ENCODE assay signal across 32 mouse cellular contexts in the genomic region with DNA sequence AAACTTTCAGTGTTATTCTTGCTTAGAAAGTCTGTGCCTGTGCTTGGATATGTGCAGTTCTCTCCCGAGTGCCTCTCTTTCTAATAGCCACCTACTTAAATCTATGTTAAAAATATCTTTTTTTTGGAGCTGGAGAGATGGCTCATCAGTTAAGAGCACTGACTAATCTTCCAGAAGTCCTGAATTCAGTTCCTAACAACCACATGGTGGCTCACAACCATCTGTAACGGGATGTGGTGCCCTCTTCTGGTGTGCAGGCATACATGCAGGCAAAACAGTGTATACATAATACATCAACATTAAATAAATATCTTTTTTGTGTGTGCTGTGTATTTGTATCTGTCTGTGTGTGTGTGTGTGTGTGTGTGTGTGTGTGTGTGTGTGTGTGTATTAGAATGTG. TPM values are rescaled to one million over a fixed set of nuclear protein-coding genes. Genes with fewer than 3 reads are reported as not detected.
DNase-seq lines count a peak whose midpoint lies in the region; ATAC-seq and TF ChIP-seq lines count a peak whose summit lies in the region.
"Had no signal": no experiment of that assay in that cellular context is flagged by ENCODE, and none has a peak within 500 bp of the region (broad histone marks: within the 10 kb centered on the region; RNA-seq: fewer than 3 reads in every experiment).

No protein-coding gene starts in this region.

- no peaks in the 10 kb centered on the region for H3K36me3 ChIP-seq in forebrain, postnatal 0 days (ENCODE audit: insufficient read depth)
- no peaks in the 10 kb centered on the region for H3K36me3 ChIP-seq in forebrain, embryonic 14.5 days (ENCODE audit: control insufficient read depth, insufficient read depth, low read length)
- H3K36me3 ChIP-seq in kidney, postnatal 0 days (ENCODE audit: insufficient read depth, low read length) = no peaks in the 10 kb centered on the region
- H3K36me3 ChIP-seq in lung, postnatal 0 days (ENCODE audit: insufficient read depth, low read length) = no peaks in the 10 kb centered on the region
- H3K36me3 ChIP-seq in stomach, postnatal 0 days (ENCODE audit: control insufficient read depth, insufficient read depth, low read length) = no peaks in the 10 kb centered on the region
- H3K36me3 ChIP-seq: forebrain, embryonic 15.5 days; limb, embryonic 12.5 days; neural tube, embryonic 12.5 days had no signal

- no peak overlapping the region for H3K27ac ChIP-seq in forebrain, postnatal 0 days (ENCODE audit: low read depth, low read length)
- no peak overlapping the region for H3K27ac ChIP-seq in forebrain, embryonic 14.5 days (ENCODE audit: low read depth, low read length)
- no peak overlapping the region for H3K27ac ChIP-seq in kidney, postnatal 0 days
- no peak overlapping the region for H3K27ac ChIP-seq in lung, postnatal 0 days (ENCODE audit: low read length)
- no peak overlapping the region for H3K27ac ChIP-seq in stomach, postnatal 0 days (replicated peaks)
- H3K27ac ChIP-seq: forebrain, embryonic 15.5 days; hindbrain, embryonic 14.5 days; limb, embryonic 12.5 days; neural tube, embryonic 12.5 days had no signal

- no peaks in the 10 kb centered on the region; the same call in 1 of the 2 replicates for H3K27me3 ChIP-seq in forebrain, postnatal 0 days (ENCODE audit: insufficient read depth, low read length)
- no peaks in the 10 kb centered on the region for H3K27me3 ChIP-seq in forebrain, embryonic 14.5 days (replicated peaks; ENCODE audit: control insufficient read depth, insufficient read depth, low read length)
- H3K27me3 ChIP-seq in kidney, postnatal 0 days (ENCODE audit: insufficient read depth, low read length) = no peaks in the 10 kb centered on the region
- H3K27me3 ChIP-seq in lung, postnatal 0 days (replicated peaks; ENCODE audit: insufficient read depth, low read length) = no peaks in the 10 kb centered on the region
- H3K27me3 ChIP-seq in stomach, postnatal 0 days (ENCODE audit: control insufficient read depth, insufficient read depth, low read length) = no peaks in the 10 kb centered on the region
- H3K27me3 ChIP-seq: forebrain, embryonic 15.5 days; limb, embryonic 12.5 days; neural tube, embryonic 12.5 days had no signal

- WGBS in forebrain, postnatal 0 days = 63% methylated on average over 2 of the region's 2 CpGs
- WGBS in forebrain, embryonic 14.5 days = 56% methylated on average over 2 of the region's 2 CpGs
- 66% methylated on average over 2 of the region's 2 CpGs for WGBS in kidney, postnatal 0 days
- WGBS in lung, postnatal 0 days = 51% methylated on average over 2 of the region's 2 CpGs
- 57% methylated on average over 2 of the region's 2 CpGs for WGBS in lung, adult 2 months
- WGBS in stomach, postnatal 0 days = 59% methylated on average over 2 of the region's 2 CpGs

- no peak for TF ChIP-seq POLR2A in lung, adult 2 months (IDR thresholded peaks at IDR 0.05; ENCODE audit: borderline replicate concordance, extremely low read depth, low read depth, low read length)

- no peaks in the 10 kb centered on the region for H3K4me1 ChIP-seq in forebrain, postnatal 0 days (ENCODE audit: insufficient read depth)
- H3K4me1 ChIP-seq in forebrain, embryonic 14.5 days (ENCODE audit: control insufficient read depth, insufficient read depth, low read length) = no peaks in the 10 kb centered on the region
- no peaks in the 10 kb centered on the region for H3K4me1 ChIP-seq in kidney, postnatal 0 days (replicated peaks; ENCODE audit: insufficient read depth, low read length)
- no peaks in the 10 kb centered on the region for H3K4me1 ChIP-seq in lung, postnatal 0 days (ENCODE audit: insufficient read depth, low read depth, low read length)
- no peaks in the 10 kb centered on the region for H3K4me1 ChIP-seq in lung, adult 2 months (ENCODE audit: control insufficient read depth, insufficient read depth, low read length)
- H3K4me1 ChIP-seq in stomach, postnatal 0 days (replicated peaks; ENCODE audit: control insufficient read depth, insufficient read depth) = no peaks in the 10 kb centered on the region
- H3K4me1 ChIP-seq: forebrain, embryonic 15.5 days; limb, embryonic 12.5 days; megakaryocyte, embryonic 14.5 days; neural tube, embryonic 12.5 days had no signal

- H3K9ac ChIP-seq in forebrain, postnatal 0 days = no peak overlapping the region
- H3K9ac ChIP-seq in forebrain, embryonic 14.5 days (ENCODE audit: low read length) = no peak overlapping the region
- H3K9ac ChIP-seq in kidney, postnatal 0 days (ENCODE audit: low read depth, low read length) = no peak overlapping the region
- H3K9ac ChIP-seq in lung, postnatal 0 days (replicated peaks; ENCODE audit: low read depth) = no peak overlapping the region
- no peak overlapping the region for H3K9ac ChIP-seq in stomach, postnatal 0 days (ENCODE audit: low read length)
- H3K9ac ChIP-seq: forebrain, embryonic 15.5 days; hindbrain, embryonic 14.5 days; limb, embryonic 12.5 days; neural tube, embryonic 12.5 days had no signal

- no peak overlapping the region for H3K4me2 ChIP-seq in forebrain, postnatal 0 days (ENCODE audit: low read depth)
- H3K4me2 ChIP-seq in forebrain, embryonic 14.5 days (ENCODE audit: low read length) = no peak overlapping the region
- H3K4me2 ChIP-seq in kidney, postnatal 0 days (ENCODE audit: low read length) = no peak overlapping the region
- H3K4me2 ChIP-seq in lung, postnatal 0 days (replicated peaks; ENCODE audit: low read depth, low read length) = no peak overlapping the region
- H3K4me2 ChIP-seq in stomach, postnatal 0 days (replicated peaks; ENCODE audit: low read depth) = no peak overlapping the region
- H3K4me2 ChIP-seq: forebrain, embryonic 15.5 days; hindbrain, embryonic 14.5 days; limb, embryonic 12.5 days; neural tube, embryonic 12.5 days had no signal

- no peaks in the 10 kb centered on the region for H3K9me3 ChIP-seq in forebrain, postnatal 0 days (ENCODE audit: low read length)
- H3K9me3 ChIP-seq in forebrain, embryonic 14.5 days (replicated peaks; ENCODE audit: control insufficient read depth, low read length) = no peaks in the 10 kb centered on the region
- no peaks in the 10 kb centered on the region for H3K9me3 ChIP-seq in kidney, postnatal 0 days (replicated peaks; ENCODE audit: low read length)
- no peaks in the 10 kb centered on the region for H3K9me3 ChIP-seq in lung, postnatal 0 days (ENCODE audit: low read length)
- H3K9me3 ChIP-seq in stomach, postnatal 0 days (ENCODE audit: control insufficient read depth, low read length) = no peaks in the 10 kb centered on the region
- H3K9me3 ChIP-seq: forebrain, embryonic 15.5 days; limb, embryonic 12.5 days; megakaryocyte, embryonic 14.5 days; neural tube, embryonic 12.5 days had no signal

- no peak overlapping the region for H3K4me3 ChIP-seq in forebrain, postnatal 0 days (ENCODE audit: low read depth, low read length)
- no peak overlapping the region for H3K4me3 ChIP-seq in forebrain, embryonic 14.5 days (ENCODE audit: low read depth, low read length)
- no peak overlapping the region for H3K4me3 ChIP-seq in kidney, postnatal 0 days (replicated peaks; ENCODE audit: low read depth, low read length)
- H3K4me3 ChIP-seq in lung, postnatal 0 days (ENCODE audit: low read depth, low read length) = no peak overlapping the region
- H3K4me3 ChIP-seq in lung, adult 2 months (replicated peaks; ENCODE audit: extremely low read depth, low read depth, low read length) = no peak overlapping the region
- H3K4me3 ChIP-seq in stomach, postnatal 0 days (ENCODE audit: low read depth, low read length) = no peak overlapping the region
- H3K4me3 ChIP-seq: forebrain, embryonic 15.5 days; limb, embryonic 12.5 days; megakaryocyte, embryonic 14.5 days; neural tube, embryonic 12.5 days had no signal

- ATAC-seq in forebrain, postnatal 0 days = no peak
- no peak for ATAC-seq in forebrain, embryonic 14.5 days
- no peak for ATAC-seq in kidney, postnatal 0 days (replicated peaks; ENCODE audit: low FRiP score, low read depth)
- no peak for ATAC-seq in lung, postnatal 0 days
- no peak for ATAC-seq in stomach, postnatal 0 days (ENCODE audit: low FRiP score, low TSS enrichment)
- ATAC-seq: forebrain, embryonic 15.5 days; intestine, embryonic 16.5 days had no signal

- TF ChIP-seq EP300 in lung, postnatal 0 days (IDR thresholded peaks at IDR 0.05) = no peak
- TF ChIP-seq EP300 in stomach, postnatal 0 days (optimal IDR thresholded peaks at IDR 0.05) = no peak

- no peak for DNase-seq in forebrain, postnatal 0 days
- no peak for DNase-seq in forebrain, embryonic 14.5 days (ENCODE audit: low spot score)
- no peak for DNase-seq in kidney, postnatal 0 days (ENCODE audit: low spot score)
- DNase-seq in kidney, postnatal 10 days = no peak
- DNase-seq in lung, postnatal 0 days (ENCODE audit: low spot score) = no peak
- DNase-seq in lung, adult 2 months = no peak
- no peak for DNase-seq in stomach, postnatal 0 days (ENCODE audit: low spot score)
- no peak for DNase-seq in thymus, postnatal 0 days (ENCODE audit: low spot score)
- DNase-seq: adrenal gland, adult 2 months; cerebellum, adult 18-20 months; cerebellum, postnatal 36 days; gastrocnemius, postnatal 25 days; heart, postnatal 4 days; lung, postnatal 14 days; midbrain, embryonic 14.5 days; right cerebral cortex, postnatal 25 days; spleen, adult 18-20 months; thymus, postnatal 14 days had no signal

- peak; percentile 42 for TF ChIP-seq CTCF in forebrain, postnatal 0 days (IDR thresholded peaks at IDR 0.05; ENCODE audit: low read depth)
- 0 out of 2 replicates have a peak, but pooled peaks have one; percentile 21 for TF ChIP-seq CTCF in kidney, postnatal 0 days (IDR thresholded peaks at IDR 0.05; ENCODE audit: low read depth)
- TF ChIP-seq CTCF in lung, postnatal 0 days (IDR thresholded peaks at IDR 0.05) = peak; percentile 15; the same call in 1 of the 2 replicates
- TF ChIP-seq CTCF in lung, adult 2 months (IDR thresholded peaks at IDR 0.05; ENCODE audit: insufficient read depth, low read length) = no peak
- TF ChIP-seq CTCF in stomach, postnatal 0 days (IDR thresholded peaks at IDR 0.05; ENCODE audit: low read depth) = peak; percentile 24; the same call in 1 of the 2 replicates

RNA-seq across cellular contexts. Expression of a gene that starts 10.0 kb away (rescaled TPM):
- 6.5 and 7.4 TPM in 2 replicates for total RNA-seq in forebrain, postnatal 0 days (2014; rRNA removed)
- polyA plus RNA-seq in forebrain, postnatal 0 days (2015; fragmentation: Nextera tagmentation; extraction: Ambion mirVana) = 4.8 and 8.7 TPM in 2 replicates
- polyA plus RNA-seq in forebrain, embryonic 14.5 days (2014; fragmentation: Nextera tagmentation; extraction: Ambion mirVana) = 1.9 and 2.5 TPM in 2 replicates
- 0.29 and 0.33 TPM in 2 replicates for polyA plus RNA-seq in kidney, postnatal 0 days (2015; fragmentation: Nextera tagmentation; extraction: Ambion mirVana)
- polyA plus RNA-seq in lung, postnatal 0 days (2015; fragmentation: Nextera tagmentation; extraction: Ambion mirVana) = 0.40 and 0.44 TPM in 2 replicates
- polyA plus RNA-seq in lung, adult 2 months (2012; rRNA removed) = 0.11 and 0.12 TPM in 2 replicates
- polyA plus RNA-seq in stomach, postnatal 0 days (2015; fragmentation: Nextera tagmentation; extraction: Ambion mirVana) = 0.25 and 0.33 TPM in 2 replicates
- polyA plus RNA-seq in thymus, postnatal 0 days (2015; fragmentation: Nextera tagmentation; extraction: Ambion mirVana) = 1.7 and 2.0 TPM in 2 replicates

RNA-seq across cellular contexts. Expression of a gene that starts 23.1 kb away (rescaled TPM):
- 116 and 156 TPM in 2 replicates for total RNA-seq in forebrain, postnatal 0 days (2014; rRNA removed)
- polyA plus RNA-seq in forebrain, postnatal 0 days (2015; fragmentation: Nextera tagmentation; extraction: Ambion mirVana) = 227 and 228 TPM in 2 replicates
- polyA plus RNA-seq in forebrain, embryonic 14.5 days (2014; fragmentation: Nextera tagmentation; extraction: Ambion mirVana) = 214 and 218 TPM in 2 replicates
- polyA plus RNA-seq in kidney, postnatal 0 days (2015; fragmentation: Nextera tagmentation; extraction: Ambion mirVana) = 154 and 196 TPM in 2 replicates
- polyA plus RNA-seq in lung, postnatal 0 days (2015; fragmentation: Nextera tagmentation; extraction: Ambion mirVana) = 133 and 136 TPM in 2 replicates
- 19.3 and 20.8 TPM in 2 replicates for polyA plus RNA-seq in lung, adult 2 months (2012; rRNA removed)
- polyA plus RNA-seq in stomach, postnatal 0 days (2015; fragmentation: Nextera tagmentation; extraction: Ambion mirVana) = 90.3 and 91.6 TPM in 2 replicates
- polyA plus RNA-seq in thymus, postnatal 0 days (2015; fragmentation: Nextera tagmentation; extraction: Ambion mirVana) = 227 and 240 TPM in 2 replicates

RNA-seq across cellular contexts. Expression of a gene that starts 31.2 kb away (rescaled TPM):
- 0.15 TPM in 1 of 2 replicates, not detected in the other for total RNA-seq in forebrain, postnatal 0 days (2014; rRNA removed)
- polyA plus RNA-seq in forebrain, postnatal 0 days (2015; fragmentation: Nextera tagmentation; extraction: Ambion mirVana) = 0.08 TPM in 2 replicates
- polyA plus RNA-seq in forebrain, embryonic 14.5 days (2014; fragmentation: Nextera tagmentation; extraction: Ambion mirVana) = not detected in 2 replicates
- polyA plus RNA-seq in kidney, postnatal 0 days (2015; fragmentation: Nextera tagmentation; extraction: Ambion mirVana) = not detected in 2 replicates
- not detected in 2 replicates for polyA plus RNA-seq in lung, postnatal 0 days (2015; fragmentation: Nextera tagmentation; extraction: Ambion mirVana)
- polyA plus RNA-seq in lung, adult 2 months (2012; rRNA removed) = not detected in 2 replicates
- polyA plus RNA-seq in stomach, postnatal 0 days (2015; fragmentation: Nextera tagmentation; extraction: Ambion mirVana) = not detected in 2 replicates
- polyA plus RNA-seq in thymus, postnatal 0 days (2015; fragmentation: Nextera tagmentation; extraction: Ambion mirVana) = 0.72 and 0.75 TPM in 2 replicates
- total RNA-seq: adrenal gland, adult 2 months; adrenal gland, postnatal 4 days; ES-E14; gastrocnemius, postnatal 25 days; heart, adult 8-10 months; heart, postnatal 4 days; layer of hippocampus, postnatal 25 days; left cerebral cortex, postnatal 10 days had no signal
- polyA plus RNA-seq: adrenal gland, adult 2 months; forebrain, embryonic 15.5 days; heart, embryonic 14.5 days; hindbrain, embryonic 14.5 days; intestine, embryonic 16.5 days; kidney, embryonic 16.5 days; liver, embryonic 16.5 days; midbrain, embryonic 14.5 days had no signal
